Mouse (Mus musculus) olfactory bulb, adult 2 months (tissue): Measurements from ENCODE around the gene Slco3a1.
"Not testable (repeated sequence)": the region's sequence is repeated elsewhere in the genome, so short reads cannot be mapped to it uniquely, and the experiment has no call there.

Experiments
- CTCF ChIP-seq: fragments of 200-500 bp; IDR thresholded peaks from 2 replicates; pipeline ENCODE4 v1.5.1; 2012; ENCODE audit warnings: low read depth, mild to moderate bottlenecking, low read length, moderate library complexity; ENCODE audit not compliant: insufficient read depth
- POLR2A ChIP-seq: fragments of 200-500 bp; IDR thresholded peaks from 2 replicates; pipeline ENCODE4 v1.6.1; 2012; ENCODE audit warnings: mild to moderate bottlenecking, low read depth, low read length, moderate library complexity; ENCODE audit not compliant: insufficient read depth

DNA sequence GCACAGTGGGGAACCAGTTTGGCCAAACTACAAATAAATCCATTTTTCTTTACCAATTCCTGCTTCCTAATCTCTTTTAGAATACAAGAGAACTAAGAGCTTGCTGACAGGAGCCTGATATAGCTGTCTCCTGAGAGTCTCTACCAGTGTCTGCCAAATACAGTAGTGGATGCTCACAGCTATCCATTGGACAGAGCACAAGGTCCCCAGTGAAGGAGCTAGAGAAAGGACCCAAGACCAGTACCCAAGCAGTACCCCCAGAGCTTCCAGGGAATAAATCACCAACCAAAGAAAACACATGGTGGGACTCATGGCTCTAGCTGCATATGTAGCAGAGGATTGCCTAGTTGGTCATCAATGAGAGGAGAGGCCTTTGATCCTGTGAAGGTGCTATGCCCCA, 146.7 kb downstream of the Slco3a1 start:
- TF ChIP-seq CTCF, POLR2A: not testable (repeated sequence)
